19 mouse cellular contexts compared by ENCODE assay signal in genomic region chr2:7351234-7351633, GRCm38 (mm10).
DNase-seq lines count a peak whose midpoint lies in the region; TF ChIP-seq lines count a peak whose summit lies in the region.
"Had no signal": no experiment of that assay in that cellular context is flagged by ENCODE, and none has a peak within 500 bp of the region (broad histone marks: within the 10 kb centered on the region; RNA-seq: fewer than 3 reads in every experiment).

No protein-coding gene starts in this region.

- peaks cover 7% of the 10 kb centered on the region for H3K4me1 ChIP-seq in cortical plate, adult 2 months (ENCODE audit: control insufficient read depth, insufficient read depth, low read length)
- H3K4me1 ChIP-seq: embryonic facial prominence, embryonic 10.5 days; hindbrain, embryonic 13.5 days had no signal

- no peak for DNase-seq in left cerebral cortex, adult 2 months (ENCODE audit: extremely low spot score in 1 of 2, low spot score in 2 of 2)
- DNase-seq in left cerebral cortex, postnatal 36 days (ENCODE audit: low spot score in 2 of 2) = no peak
- peak; percentile 61 for DNase-seq in brain, adult 2 months (ENCODE audit: low read depth, low spot score)
- DNase-seq in telencephalon, adult 2 months (ENCODE audit: low read depth, low spot score) = peak; percentile 56
- DNase-seq in natural killer cell, adult 2 months (ENCODE audit: low spot score in 2 of 2) = no peak
- DNase-seq in spleen, postnatal 36 days (ENCODE audit: low spot score in 2 of 2) = no peak
- DNase-seq: adrenal gland, adult 8-10 months; adrenal gland, postnatal 36 days; cerebellum, adult 18-20 months; cerebellum, adult 9-11 months; cerebellum, postnatal 36 days; gastrocnemius, postnatal 14 days; heart, adult 2 months; heart, postnatal 14 days had no signal

- TF ChIP-seq CTCF in left cerebral cortex, adult 2 months (IDR thresholded peaks at IDR 0.05) = no peak
- no peak for TF ChIP-seq CTCF in cortical plate, adult 2 months (IDR thresholded peaks at IDR 0.05; ENCODE audit: extremely low read depth, insufficient read depth, low read length)

- peak overlapping the region; percentile 86 for H3K27ac ChIP-seq in left cerebral cortex, adult 2 months
- H3K27ac ChIP-seq in cortical plate, adult 2 months (ENCODE audit: insufficient read depth, low read length) = peak overlapping the region; percentile 83
- H3K27ac ChIP-seq: embryonic facial prominence, embryonic 10.5 days; heart, adult 2 months; heart, embryonic 15.5 days; hindbrain, embryonic 13.5 days; hindbrain, postnatal 0 days had no signal

- no peak for TF ChIP-seq POLR2A in cortical plate, adult 2 months (IDR thresholded peaks at IDR 0.05; ENCODE audit: extremely low read depth, insufficient read depth, low read length)

- intact Hi-C loops in left cerebral cortex, adult 2 months (cut with DNase I) = no loop called here
- intact Hi-C loops in left cerebral cortex, postnatal 36 days (cut with DNase I) = no loop called here

- no peak overlapping the region for H3K4me3 ChIP-seq in left cerebral cortex, adult 2 months
- H3K4me3 ChIP-seq in cortical plate, adult 2 months (ENCODE audit: insufficient read depth, low read length) = no peak overlapping the region
- H3K4me3 ChIP-seq: embryonic facial prominence, embryonic 10.5 days; heart, adult 2 months; heart, embryonic 15.5 days; hindbrain, embryonic 13.5 days had no signal

Comparison
In these comparisons a context has a peak if more than half of its experiments do, and no peak if none do; other contexts are left out.
1. DNase-seq: peak in brain, adult 2 months (single experiment) and telencephalon, adult 2 months (single experiment); none in left cerebral cortex, adult 2 months (0 of 2), left cerebral cortex, postnatal 36 days (0 of 2), natural killer cell, adult 2 months (0 of 2) and spleen, postnatal 36 days (0 of 2).